Mouse (Mus musculus) layer of hippocampus, postnatal 14 days (tissue): ENCODE results near the gene Zscan4e. TPM values are rescaled to one million over a fixed set of nuclear protein-coding genes. Genes with fewer than 3 reads are reported as not detected.
"Not testable (repeated sequence)": the region's sequence is repeated elsewhere in the genome, so short reads cannot be mapped to it uniquely, and the experiment has no call there.

ENCODE experiments used
- DNase-seq, 2 experiments: peaks; one replicate each; pipeline ENCODE4 v3.0.0; 2021 to 2022; ENCODE audit warnings: low spot score in 2 of 2, mixed read lengths in 1 of 2
- long read RNA-seq, 2 experiments: library from polyadenylated mRNA; stranded (forward); transcript quantifications; one replicate each; pipeline ENCODE4 v2.0.0; 2021
- microRNA-seq, 2 experiments: library from miRNA; unstranded; fragments of <30 nt; microRNA quantifications; one replicate each; pipeline ENCODE4 v1.2.0; 2021
- total RNA-seq, 2 experiments: library from RNA; stranded (reverse); gene quantifications; 2 replicates each; pipeline ENCODE4 v1.2.3; 2021

Zscan4e gene
- total RNA-seq = not detected
- long read RNA-seq, experiment 1 = 0 reads
- long read RNA-seq, experiment 2 = 0 reads

- DNase-seq = not testable (repeated sequence)
These were observed at the start of gene Zscan4e for GRCm38 (mm10) chr7:11310582-11310981. Zscan4e (minus strand) TSS chr7:11310682.

Small RNA genes within 50 kb of the gene (microRNA-seq; reads per million reads assigned to microRNA genes)
- gene Gm23087 (0 reads per million in 2 experiments), gene Gm26248 (0 reads per million in 2 experiments)

Other genes starting within 250 kb of the Zscan4e start
- gene Zscan4-ps1, start 241.0 kb downstream of the Zscan4e start, total RNA-seq = not detected
- not detected for gene Zscan4d, start 144.5 kb downstream of the Zscan4e start, total RNA-seq
- gene Zscan4f, start 87.2 kb upstream of the Zscan4e start, total RNA-seq = not detected
- gene Zscan4-ps2, start 203.6 kb upstream of the Zscan4e start, total RNA-seq = not detected